Mouse (Mus musculus): Measurements from ENCODE around the gene Shank2.

Gene Shank2

DNA sequence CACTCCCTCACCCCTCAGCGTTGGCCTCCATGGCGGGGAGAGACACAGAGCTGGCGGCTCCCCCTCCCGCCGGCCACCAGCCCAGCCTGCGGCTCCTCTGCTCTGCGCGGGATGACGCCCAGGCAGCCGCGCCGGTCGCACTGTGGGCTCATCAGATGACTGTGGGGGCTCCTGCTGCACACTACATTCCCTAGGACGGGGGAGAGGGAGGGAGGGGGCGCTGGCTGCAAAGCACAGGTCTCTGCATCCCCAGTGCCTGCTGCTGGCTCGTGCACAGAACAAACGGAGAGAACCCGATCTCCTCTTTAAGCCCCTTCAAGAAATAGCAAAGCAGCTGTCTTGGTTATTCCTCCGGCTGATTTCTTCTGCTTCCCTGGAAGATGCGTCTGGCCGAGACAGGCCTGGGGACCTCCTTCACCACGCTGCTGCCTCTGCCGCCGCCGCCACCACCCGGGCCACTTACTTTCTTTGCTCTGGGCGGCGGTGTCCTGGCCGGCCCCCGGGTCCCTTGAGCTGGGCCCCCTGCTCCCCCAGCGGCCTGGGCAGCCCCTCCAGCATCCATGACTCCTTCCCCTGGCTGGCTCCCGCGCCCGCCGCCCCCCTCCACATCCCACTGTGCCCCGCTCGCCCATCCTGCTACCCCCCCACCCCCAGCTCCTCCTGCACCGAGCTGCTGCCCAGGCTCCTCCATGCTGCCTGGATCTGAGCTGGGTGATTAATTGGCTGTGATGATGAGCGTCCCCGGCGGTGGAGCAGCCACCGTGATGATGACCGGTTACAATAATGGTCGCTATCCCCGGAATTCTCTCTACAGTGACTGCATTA is 282.7 kb downstream of the Shank2 start:
- no peak for DNase-seq

DNA sequence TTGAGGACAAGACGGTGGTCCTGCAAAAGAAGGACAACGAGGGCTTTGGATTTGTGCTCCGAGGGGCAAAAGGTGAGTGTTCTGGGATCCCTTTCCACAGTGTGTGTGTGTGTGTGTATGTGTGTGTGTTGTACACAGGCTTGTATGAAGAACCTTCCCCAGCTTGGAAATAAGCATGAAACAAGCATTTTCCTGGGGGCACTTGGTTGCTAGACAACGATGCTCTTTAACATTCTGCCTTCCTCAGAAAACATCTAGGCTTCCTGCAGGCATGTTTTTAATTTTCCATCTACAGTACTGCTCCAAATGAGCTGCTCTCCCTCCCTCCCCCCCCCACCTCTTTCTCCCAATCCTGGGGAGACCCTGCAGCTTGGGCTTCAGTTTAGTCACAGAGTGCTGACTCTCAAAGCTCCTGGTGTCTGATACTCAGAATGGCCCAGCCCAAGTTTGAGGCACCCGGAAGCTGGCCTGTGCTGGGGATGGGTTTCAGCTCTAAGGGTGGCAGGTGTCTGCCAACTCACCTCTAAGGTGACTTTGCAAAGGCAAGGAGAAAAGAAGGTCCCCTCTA is 283.4 kb downstream of the Shank2 start:
- no peak for DNase-seq

DNA sequence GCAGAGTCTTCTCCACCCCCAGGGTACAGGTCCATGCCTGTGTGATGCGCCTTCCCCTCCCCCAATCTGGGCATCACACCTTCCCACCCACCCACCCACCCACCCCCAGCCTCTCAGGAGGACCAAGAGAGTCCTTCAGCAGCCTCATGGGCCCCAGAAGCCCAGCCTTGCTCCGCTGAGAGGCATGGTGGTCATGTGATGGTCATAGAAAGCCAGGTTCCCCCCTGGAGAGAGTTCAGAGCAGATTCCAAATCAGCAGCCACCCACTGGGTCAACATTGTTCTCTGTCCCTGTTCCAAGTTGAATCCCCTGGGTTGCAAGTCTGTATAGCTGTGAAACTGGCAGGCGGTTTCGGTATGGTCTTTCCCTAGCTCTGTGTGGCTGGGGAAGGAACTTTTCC is 284.2 kb downstream of the Shank2 start:
- no peak for DNase-seq

DNA sequence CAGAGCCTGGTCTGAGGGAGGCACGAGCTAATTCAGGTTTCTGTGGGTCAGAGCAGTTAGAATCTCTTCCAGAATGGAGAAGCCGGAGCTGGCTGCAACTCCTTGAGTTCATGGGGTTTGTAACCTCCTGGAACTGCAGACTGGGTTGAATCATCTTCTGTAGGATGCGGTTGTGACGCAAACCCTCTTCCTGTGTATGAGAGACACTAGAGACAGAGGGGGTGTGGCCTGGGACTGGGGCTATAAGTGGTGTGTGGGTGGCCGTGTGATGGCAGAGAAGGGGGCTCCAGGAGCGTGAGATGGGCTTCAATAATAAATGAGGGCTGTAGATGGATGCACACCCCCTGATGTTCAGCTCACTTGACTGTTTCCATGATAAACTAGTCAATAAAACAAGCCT is 286.3 kb downstream of the Shank2 start:
- DNase-seq, result no peak

DNA sequence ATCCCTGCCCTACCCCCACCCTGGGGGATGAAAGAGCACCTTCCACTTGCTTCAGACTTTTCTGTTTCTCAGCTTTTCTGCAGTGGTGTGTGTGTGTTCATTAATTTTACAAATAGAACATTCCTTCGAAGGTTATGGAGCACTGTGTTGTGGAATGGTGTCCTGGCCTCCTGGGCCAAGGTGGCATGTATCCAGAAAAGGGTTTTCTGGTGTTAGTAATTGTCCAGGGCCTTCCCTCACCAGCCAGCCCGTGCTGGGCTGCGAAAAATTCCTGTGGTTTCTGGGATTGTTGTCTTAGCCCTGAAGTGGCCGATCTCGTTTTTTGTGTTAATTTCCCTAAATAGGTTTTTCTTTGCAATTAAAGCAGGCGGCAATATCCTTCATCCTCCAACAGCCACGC is 289.8 kb downstream of the Shank2 start:
- DNase-seq, result no peak

DNA sequence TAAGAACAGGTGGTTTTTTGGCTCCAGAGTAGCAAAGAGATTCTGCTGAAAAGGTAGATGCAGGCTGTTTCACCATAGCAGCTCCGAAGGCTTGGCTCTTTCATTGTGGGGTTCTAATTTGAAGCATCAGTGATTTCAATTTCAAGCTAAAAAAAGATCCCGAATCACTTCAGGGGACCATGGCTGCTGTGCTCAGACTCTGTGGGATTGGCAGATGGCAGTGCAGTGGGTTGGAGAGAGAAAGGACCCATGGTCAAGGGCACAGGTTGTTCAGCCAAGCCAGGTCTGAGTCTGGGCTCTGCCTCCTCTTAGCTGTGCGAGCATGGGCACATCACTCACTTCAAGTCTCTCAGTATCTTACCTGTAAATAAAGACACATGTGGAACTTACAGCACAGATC is 291.9 kb downstream of the Shank2 start:
- DNase-seq, result no peak

DNA sequence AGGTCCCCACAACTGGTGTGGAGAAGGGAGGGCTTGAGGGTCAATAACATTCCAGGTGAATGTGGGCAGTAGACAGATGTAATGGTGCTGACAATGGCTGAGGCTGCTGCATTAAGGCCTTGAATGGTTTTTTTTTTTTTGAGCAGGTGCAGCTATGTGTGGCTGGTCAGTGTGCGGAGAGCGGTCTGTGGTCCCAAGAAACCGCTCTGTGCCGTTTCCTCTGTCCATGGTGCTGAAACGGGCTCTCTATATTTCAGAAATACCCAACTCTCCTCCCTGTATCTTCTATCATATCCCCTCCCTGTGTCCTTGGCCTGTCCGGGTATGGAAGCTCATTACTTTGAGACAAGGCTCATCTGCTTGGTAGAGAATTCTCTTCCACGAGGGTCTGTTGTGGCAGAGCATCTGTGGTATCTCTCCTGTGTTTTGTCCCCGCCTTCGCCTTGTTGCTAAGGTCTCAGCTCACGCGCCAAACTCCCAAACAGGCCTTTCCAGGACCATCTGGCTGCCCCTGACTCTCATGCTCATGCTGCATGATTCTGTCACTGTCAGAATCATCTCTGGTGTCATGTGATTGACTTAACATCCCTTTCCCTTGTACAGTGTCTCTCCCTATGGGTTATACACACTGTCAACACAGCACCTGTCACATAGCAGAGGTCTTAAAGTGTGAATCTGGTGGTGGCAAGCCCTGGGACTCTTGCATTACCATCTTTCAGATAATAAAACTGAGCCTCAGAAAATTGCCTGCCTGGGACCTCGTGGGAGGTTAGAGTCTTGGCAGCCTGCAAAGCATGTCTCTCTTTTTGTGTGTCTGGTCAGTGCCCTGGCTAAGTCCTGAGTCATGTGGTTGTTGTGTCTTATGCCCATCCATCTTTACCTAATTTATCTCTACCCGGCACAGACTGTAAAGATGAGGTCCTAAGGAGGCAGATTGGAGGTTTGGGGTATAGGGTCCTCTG is 292.8 kb downstream of the Shank2 start:
- peak in 1 of 2 experiments; percentile 39 for DNase-seq

DNA sequence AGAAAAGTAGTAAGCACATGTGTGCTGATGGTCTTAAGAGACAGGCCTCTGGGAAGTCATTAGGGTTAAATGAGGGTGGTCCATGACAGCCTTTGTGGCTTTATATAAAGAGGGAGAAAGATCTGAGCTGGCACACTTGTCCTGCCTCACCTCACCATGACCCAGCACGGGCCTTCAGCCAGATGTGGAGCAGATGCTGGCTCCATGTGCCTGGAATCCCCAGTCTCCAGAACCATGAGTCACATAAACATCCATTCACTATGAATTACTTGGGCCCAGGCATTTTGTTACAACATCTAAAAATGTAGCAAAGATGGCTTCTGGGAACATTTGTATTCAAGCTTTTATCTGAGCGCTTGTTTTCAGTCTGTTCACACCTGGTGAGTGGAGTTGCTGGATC is 297.6 kb downstream of the Shank2 start:
- DNase-seq, result no peak

DNA sequence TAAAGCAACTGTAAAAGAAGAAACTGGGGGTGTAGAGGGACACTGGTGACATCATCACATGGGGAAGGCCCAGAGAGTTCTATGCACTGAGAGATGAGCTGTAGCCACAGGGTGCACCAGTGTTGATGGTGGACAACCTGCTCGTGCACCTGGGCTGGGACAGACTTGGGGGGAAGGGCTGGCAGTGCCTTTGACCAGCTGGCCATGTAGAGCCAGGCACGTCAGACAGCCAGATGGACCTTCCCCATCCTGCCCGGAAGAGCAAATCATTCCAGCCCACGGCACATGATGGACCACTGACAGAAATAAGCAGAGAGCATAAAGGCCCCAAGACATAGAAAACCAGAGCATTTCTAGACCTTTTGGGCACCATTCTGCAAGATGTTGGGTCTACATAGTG is 299.9 kb downstream of the Shank2 start:
- no peak for DNase-seq

DNA sequence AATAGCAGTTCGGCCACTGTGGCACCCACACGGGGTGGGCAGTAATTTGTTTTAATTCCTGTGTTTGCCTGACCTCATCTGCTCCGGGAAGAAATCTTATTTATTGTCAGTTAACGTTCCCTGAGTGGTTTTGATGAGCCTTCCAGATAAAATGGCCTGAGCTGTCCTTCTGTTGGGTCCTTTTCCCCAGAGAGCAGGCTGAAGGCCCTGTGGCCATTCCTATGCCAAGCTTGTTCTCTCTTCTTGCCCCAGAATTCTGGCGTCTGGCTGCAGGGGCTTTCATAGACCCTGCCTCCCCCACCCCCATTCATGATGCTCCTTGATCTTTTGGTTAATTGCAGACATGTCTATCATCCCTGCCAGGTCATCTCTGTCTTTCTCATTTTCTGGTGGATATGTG is 300.8 kb downstream of the Shank2 start:
- no peak for DNase-seq

DNA sequence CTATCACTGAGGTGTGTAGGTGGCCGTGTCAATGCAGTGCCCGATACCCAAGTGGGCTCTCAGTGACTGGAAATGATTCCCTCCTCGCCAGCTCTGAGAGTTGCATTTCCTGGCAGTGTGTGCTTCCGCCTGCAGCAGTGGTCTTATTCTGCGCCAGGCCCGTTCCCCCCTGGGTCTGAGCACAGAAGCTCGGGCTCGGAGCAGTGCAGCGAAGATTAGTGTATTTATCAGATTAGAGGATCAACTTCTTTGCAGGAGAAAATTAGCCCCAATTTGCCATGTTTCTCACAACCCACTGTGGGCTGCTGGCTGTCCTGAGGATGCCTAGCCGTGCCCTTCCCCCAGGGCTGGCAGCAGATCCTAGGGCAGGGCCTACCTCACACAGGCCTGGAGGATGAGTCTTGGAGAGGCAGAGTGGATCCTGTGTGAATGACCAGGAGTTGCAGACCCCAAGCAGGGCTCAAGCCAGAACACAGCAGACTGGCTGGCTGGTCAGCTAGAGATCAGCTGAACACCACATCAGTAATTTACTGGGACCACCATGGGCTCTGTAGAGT is 306.2 kb downstream of the Shank2 start:
- no peak for DNase-seq

DNA sequence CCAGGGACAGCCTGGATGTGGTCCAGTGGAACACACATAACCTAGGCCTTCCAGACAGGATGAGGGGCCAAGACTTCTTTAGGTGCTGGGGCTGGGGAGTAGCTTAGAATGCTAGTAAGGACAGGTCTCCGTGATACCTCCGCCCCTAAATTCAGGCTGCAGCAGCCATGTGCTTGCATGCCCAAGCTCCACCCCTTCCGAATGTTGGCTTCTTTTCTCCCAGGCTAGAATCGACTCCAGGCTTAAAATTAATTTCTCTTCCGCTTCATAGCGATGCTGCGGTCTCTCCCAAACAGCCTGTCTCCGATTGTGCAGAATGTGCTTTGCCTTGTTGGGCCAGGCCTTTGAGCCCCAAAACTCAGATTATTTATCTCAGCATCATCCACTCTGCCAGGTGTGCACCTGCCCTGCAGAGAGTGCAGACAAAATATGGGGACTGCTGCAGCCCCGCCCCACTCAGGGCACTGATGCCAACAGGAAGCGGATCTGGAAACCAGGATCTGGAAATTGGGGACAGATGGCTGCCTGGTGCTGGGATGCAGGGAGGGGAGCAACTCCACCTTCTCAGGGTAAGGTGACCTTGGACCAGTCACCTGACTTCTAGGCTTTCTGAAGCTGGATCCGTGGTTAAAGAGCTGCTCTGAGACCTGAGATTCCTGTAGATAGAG is 312.8 kb downstream of the Shank2 start:
- DNase-seq, result no peak

DNA sequence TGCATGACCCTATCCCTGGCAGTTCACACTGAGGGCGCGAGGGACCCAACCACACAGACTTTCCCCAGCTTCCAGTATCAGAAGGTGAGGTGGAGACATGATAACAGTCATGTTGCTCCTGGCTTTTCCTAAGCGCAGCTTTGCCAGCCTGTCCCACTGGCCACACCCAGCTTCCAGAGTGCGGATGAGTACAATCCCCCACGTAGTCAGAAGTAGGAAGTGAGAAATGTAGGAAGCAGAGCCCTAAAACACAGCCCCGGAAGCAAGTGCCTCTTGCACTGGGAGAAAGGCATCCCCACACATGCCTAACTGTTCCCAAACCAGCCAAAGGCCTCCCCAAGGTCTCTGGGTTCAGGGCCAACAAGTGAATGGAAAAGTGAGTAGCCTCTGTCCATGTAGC is 314.5 kb downstream of the Shank2 start:
- DNase-seq, result no peak

DNA sequence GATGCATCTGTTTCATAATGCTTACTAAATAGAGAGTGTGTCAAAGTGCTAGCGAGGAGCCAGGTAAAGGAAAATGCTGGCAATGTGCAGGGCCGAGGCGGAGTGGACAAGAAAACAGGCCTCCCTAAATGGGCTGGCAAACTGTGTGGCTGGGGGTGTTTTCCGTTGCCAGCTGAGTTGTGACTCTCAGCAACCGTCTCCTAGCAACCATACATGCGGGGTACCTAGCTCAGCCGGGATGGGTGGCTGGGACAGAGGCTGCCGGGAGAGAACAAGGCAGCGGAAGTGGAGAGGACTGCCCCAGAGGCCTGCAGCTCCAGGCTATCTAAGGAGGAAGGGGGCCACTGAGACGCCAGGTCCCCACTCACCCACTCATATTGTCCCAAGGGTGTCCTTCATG is 315.1 kb downstream of the Shank2 start:
- no peak for DNase-seq

DNA sequence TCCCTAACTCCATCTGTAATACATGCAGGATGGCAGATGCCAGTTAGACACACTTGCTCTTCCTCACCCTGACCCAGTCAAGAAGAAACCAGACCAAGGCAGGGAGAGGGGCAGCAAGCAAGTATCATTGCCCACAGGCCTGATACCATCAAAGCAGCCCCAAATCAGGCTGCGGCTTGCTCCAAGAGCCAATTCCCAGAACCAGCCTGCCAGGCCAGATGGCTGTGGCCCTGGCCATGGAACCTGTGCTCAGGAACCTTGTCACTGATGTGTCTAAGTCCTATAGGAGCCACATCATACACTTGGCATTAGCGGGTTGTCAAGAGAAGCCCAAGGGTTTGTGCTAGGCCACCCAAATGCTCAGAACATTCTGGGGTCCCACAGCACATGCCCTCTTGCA is 322.3 kb downstream of the Shank2 start:
- no peak for DNase-seq

DNA sequence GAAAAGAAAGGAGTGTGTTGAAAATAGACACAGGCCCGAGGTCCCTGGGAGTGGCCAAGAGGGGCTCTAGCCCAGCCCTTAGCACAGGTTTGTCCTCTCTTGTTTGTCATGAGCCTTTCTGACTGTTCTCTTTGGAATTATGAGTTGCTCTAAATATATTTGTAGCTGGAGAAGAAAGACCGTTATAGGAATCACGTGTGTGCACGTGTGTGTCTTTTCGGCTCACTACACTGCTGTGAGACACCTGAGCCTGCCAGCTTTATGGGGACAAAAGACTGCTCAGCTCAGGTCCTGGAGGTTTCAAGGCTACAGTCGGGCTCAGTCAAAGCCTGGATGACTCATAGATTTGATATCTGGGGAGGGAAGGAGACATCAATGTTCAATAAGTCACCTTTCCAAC is 323.1 kb downstream of the Shank2 start:
- DNase-seq, result no peak

DNA sequence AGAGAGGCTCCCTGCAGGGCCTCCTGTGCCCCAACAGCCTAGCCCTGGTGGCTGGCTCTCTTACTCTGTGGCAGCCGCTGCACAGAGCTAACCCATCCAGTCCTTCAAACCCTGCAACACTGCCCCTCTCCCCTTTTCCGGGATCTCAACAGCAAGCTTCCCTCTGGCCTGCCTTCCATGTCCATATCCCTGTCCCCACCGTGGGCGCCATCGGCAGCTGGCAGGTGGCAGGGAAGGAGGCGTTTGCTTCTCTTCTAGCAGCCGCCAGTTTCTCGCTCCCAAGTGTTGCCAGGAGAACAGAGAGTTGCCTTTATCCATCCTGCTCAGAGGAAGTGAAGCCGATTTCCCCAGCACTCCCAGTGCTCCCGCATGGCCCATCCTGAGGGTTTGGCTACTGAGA is 323.9 kb downstream of the Shank2 start:
- DNase-seq, result no peak

DNA sequence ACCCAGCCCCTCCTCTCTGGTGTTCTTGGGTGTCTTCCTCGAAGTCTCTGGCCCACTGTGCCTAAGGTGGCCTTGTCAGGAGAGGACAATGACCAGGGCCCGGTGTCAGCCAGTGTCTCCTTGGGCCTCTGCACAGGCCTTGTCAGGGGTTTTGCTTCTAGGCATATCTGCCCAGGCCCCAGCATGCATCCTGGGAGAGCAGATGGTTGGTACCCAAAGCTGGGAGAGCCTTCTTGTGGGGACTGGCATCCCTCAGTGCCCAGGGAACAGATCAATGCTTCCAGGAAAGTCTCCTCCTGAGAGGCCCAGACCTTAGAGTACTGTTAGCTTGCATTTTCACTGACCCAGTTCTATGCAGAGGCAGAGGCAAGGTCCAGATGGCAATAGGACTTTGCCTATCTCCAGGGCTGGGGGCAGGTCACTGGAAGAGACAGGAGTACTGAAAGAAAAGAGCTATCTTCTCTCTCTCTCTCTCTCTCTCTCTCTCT is 327.7 kb downstream of the Shank2 start:
- DNase-seq, result no peak

DNA sequence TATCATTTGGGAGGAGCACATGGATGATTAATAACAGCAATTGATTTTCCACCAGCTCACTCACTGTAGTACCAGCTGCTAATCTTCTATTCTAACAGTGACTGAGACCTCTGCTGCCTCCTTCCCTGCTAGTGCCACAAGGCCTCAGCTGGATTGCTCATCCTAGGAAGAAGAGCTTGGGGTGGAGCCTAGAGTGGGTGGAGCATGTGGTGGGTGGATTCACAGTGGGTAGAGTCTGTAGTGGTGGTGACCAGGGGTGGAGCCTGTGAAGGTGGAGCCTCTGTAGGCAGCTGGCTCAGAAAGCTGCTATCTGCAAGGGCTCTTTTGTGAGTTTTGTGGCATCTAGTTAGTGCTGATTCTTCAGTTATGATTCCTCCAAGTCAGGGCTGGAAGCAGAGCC is 334.9 kb downstream of the Shank2 start:
- peak in 1 of 2 experiments; percentile 6 for DNase-seq

DNA sequence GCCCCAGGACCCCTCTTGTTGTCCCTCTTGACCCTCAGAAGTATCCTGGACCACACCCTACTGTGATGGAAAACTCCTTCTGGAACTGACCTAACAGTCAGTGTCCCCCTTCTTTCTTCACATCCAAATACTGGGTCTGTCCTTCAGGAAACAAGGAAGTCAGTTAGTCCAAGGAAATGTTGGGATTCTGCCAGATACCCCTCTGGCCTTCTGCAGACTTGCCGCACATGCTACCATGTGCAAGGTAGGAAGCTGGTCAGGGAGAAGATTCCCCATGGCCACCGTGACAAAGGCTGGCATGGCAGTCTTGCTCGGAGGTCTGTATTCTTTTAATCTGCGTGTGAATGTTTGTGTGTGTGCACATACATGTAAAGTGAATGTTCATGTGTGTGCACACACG is 337.0 kb downstream of the Shank2 start:
- DNase-seq, result no peak

DNA sequence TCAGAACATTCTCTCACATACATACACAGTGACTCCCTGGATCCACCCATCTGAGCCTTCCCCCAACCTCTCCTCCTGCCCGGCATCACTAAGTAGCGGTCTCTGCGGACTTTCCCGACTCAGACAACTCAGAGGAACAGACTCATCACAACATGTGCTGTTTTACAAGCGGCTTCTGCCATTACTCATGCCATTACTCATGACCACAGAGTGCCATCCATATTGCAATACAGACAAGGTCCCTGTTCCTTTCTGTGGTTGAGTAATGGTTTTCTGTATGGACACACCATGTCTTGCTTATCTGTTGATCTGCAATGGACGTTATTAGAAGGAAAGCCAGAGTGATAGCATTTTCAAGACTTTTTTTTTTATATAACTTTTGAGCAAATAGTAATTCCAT is 338.6 kb downstream of the Shank2 start:
- DNase-seq, result no peak

DNA sequence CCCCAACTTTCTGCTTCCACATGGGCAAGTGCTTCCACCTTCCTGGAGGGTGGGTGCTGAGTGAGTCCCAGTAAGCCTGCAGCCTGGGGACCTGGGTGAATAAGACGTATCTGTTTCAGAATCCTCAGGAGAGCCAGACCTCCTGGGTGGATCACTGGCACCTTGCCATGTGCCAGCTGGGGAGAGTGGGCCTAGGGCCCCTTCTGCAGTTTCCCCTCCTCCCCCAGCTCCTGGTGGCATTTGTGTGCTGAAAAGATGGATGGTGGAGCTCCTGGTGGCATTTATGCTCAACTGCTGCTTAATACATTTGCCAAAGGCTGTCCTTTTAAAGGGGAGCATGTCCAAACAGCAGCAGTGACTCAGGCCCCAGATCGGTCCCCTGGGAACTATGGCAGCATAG is 364.4 kb downstream of the Shank2 start:
- no peak for DNase-seq

DNA sequence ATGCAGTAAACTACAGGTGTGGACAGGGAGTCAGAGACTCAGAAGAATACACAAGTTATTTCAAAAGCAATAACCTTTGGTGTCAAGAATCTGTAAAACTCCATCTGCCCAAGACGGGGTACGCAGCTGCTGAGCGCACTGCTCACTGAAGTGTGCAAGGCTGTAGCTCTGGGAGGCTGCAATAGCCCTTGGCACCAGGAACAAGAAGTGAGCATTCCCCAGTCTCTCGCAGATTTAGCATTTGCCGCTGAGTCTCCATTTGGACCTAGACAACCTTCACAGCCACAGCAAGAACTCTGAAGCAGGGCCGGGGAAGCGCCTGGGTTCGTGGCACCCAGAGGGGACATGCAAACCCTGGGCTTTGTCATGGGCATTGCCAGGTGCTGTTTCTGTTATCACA is 371.3 kb downstream of the Shank2 start:
- DNase-seq, result no peak
